ENCODE assay signal across 17 mouse cellular contexts in the genomic region with DNA sequence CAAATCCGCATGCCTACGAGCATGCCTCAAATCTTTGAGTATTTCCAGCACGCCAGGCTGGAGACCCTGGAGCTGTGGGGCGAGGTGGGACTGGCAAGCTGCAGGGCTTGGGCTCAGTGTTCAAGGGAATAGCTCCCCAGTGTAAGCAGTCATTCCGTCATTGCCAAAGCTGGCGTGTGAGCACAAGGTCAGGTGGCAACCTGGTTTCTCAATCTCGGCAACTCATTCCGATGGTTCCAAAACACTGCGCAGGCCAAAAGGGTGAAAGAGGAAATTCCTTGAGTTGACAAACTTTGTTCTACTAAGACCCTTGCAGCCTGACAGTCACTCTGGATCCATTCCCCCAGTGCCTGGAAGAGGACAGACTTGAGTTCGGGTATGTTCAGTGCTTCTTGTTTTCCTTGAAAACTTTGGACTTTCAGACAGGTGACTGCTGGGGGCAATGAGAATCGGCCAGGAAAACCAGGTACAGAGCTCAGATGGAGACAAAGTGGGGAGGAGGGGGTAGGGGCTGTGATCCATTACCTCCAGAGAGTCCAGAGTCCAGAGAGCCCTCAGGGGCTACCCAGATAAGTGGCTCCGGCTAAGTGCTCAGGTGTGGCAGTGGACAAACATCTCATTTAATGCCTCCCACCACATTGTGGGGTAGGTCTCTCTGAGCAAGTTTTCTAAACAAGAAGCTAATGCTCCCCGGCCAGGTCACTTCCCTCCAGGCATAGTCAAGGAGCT. TPM values are rescaled to one million over a fixed set of nuclear protein-coding genes. Genes with fewer than 3 reads are reported as not detected.
DNase-seq lines count a peak whose midpoint lies in the region; ATAC-seq and TF ChIP-seq lines count a peak whose summit lies in the region.
"Had no signal": no experiment of that assay in that cellular context is flagged by ENCODE, and none has a peak within 500 bp of the region (broad histone marks: within the 10 kb centered on the region; RNA-seq: fewer than 3 reads in every experiment).

No protein-coding gene starts in this region.

- H3K4me1 ChIP-seq in kidney, embryonic 16.5 days (ENCODE audit: insufficient read depth, low read length), result no peaks in the 10 kb centered on the region
- no peaks in the 10 kb centered on the region for H3K4me1 ChIP-seq in kidney, postnatal 0 days (replicated peaks; ENCODE audit: insufficient read depth, low read length)
- H3K4me1 ChIP-seq in stomach, embryonic 14.5 days (ENCODE audit: control insufficient read depth, insufficient read depth, low read length), result 0 out of 2 replicates have a peak, but pooled peaks cover 3% of the 10 kb centered on the region
- H3K4me1 ChIP-seq: embryonic facial prominence, embryonic 13.5 days; limb, embryonic 13.5 days had no signal

- WGBS in kidney, embryonic 16.5 days, result 85% methylated on average over 13 of the region's 13 CpGs
- 85% methylated on average over 13 of the region's 13 CpGs for WGBS in kidney, postnatal 0 days
- 76% methylated on average over 13 of the region's 13 CpGs for WGBS in stomach, embryonic 14.5 days

- no peaks in the 10 kb centered on the region for H3K9me3 ChIP-seq in kidney, embryonic 16.5 days (ENCODE audit: low read length)
- H3K9me3 ChIP-seq in kidney, postnatal 0 days (replicated peaks; ENCODE audit: low read length), result no peaks in the 10 kb centered on the region
- H3K9me3 ChIP-seq in stomach, embryonic 14.5 days (ENCODE audit: control insufficient read depth, low read depth, low read length), result no peaks in the 10 kb centered on the region
- H3K9me3 ChIP-seq: embryonic facial prominence, embryonic 13.5 days; heart, embryonic 15.5 days; limb, embryonic 13.5 days had no signal

- H3K9ac ChIP-seq in kidney, embryonic 16.5 days (replicated peaks; ENCODE audit: low read length), result no peak overlapping the region
- H3K9ac ChIP-seq in kidney, postnatal 0 days (ENCODE audit: low read depth, low read length), result no peak overlapping the region
- no peak overlapping the region for H3K9ac ChIP-seq in stomach, embryonic 14.5 days (replicated peaks; ENCODE audit: low read depth, low read length)
- H3K9ac ChIP-seq: embryonic facial prominence, embryonic 13.5 days; heart, embryonic 15.5 days; limb, embryonic 13.5 days had no signal

- H3K27ac ChIP-seq in kidney, embryonic 16.5 days (ENCODE audit: low read length), result no peak overlapping the region
- H3K27ac ChIP-seq in kidney, postnatal 0 days, result no peak overlapping the region
- H3K27ac ChIP-seq in stomach, embryonic 14.5 days (ENCODE audit: low read length), result no peak overlapping the region; the same call in 1 of the 2 replicates
- H3K27ac ChIP-seq: embryonic facial prominence, embryonic 13.5 days; heart, embryonic 15.5 days; limb, embryonic 13.5 days had no signal

- H3K36me3 ChIP-seq in kidney, embryonic 16.5 days (ENCODE audit: insufficient read depth, low read length), result no peaks in the 10 kb centered on the region
- no peaks in the 10 kb centered on the region for H3K36me3 ChIP-seq in kidney, postnatal 0 days (ENCODE audit: insufficient read depth, low read length)
- no peaks in the 10 kb centered on the region for H3K36me3 ChIP-seq in stomach, embryonic 14.5 days (ENCODE audit: control insufficient read depth, insufficient read depth, low read length)
- H3K36me3 ChIP-seq: embryonic facial prominence, embryonic 13.5 days; heart, embryonic 15.5 days; limb, embryonic 13.5 days had no signal

- H3K4me3 ChIP-seq in kidney, embryonic 16.5 days (ENCODE audit: low read length), result no peak overlapping the region
- no peak overlapping the region for H3K4me3 ChIP-seq in kidney, postnatal 0 days (replicated peaks; ENCODE audit: low read depth, low read length)
- no peak overlapping the region for H3K4me3 ChIP-seq in stomach, embryonic 14.5 days (ENCODE audit: low read depth, low read length)
- H3K4me3 ChIP-seq: embryonic facial prominence, embryonic 13.5 days; heart, embryonic 15.5 days; limb, embryonic 13.5 days had no signal

- ATAC-seq in kidney, embryonic 16.5 days (ENCODE audit: low FRiP score, low TSS enrichment), result no peak
- ATAC-seq in kidney, postnatal 0 days (replicated peaks; ENCODE audit: low FRiP score, low read depth), result peak; percentile 27; the same call in 1 of the 2 replicates
- peak; percentile 69 for ATAC-seq in stomach, embryonic 14.5 days (ENCODE audit: insufficient number of reproducible peaks, insufficient read depth, low FRiP score, low read depth)
- ATAC-seq: forebrain, embryonic 14.5 days; hindbrain, embryonic 16.5 days; midbrain, embryonic 16.5 days; Patski had no signal

- peak; percentile 29 for DNase-seq in kidney, adult 18-20 months
- peak; percentile 68 to 81 for DNase-seq in adrenal gland, postnatal 36 days
- no peak for DNase-seq in kidney, postnatal 0 days (ENCODE audit: low spot score)
- DNase-seq in natural killer cell, adult 2 months (ENCODE audit: low spot score in 2 of 2), result no peak
- no peak for DNase-seq in thymus, postnatal 10 days (ENCODE audit: low spot score in 2 of 2)
- DNase-seq: cerebellum, postnatal 10 days; right cerebral cortex, postnatal 4 days; thymus, postnatal 14 days had no signal

- no peak for TF ChIP-seq CTCF in kidney, postnatal 0 days (IDR thresholded peaks at IDR 0.05; ENCODE audit: low read depth)

- no peaks in the 10 kb centered on the region; the same call in 1 of the 2 replicates for H3K27me3 ChIP-seq in kidney, embryonic 16.5 days (ENCODE audit: insufficient read depth, low read length)
- no peaks in the 10 kb centered on the region for H3K27me3 ChIP-seq in kidney, postnatal 0 days (ENCODE audit: insufficient read depth, low read length)
- no peaks in the 10 kb centered on the region for H3K27me3 ChIP-seq in stomach, embryonic 14.5 days (ENCODE audit: control insufficient read depth, insufficient read depth, low read length)

- no peak overlapping the region for H3K4me2 ChIP-seq in kidney, embryonic 16.5 days (replicated peaks; ENCODE audit: low read depth, low read length)
- no peak overlapping the region for H3K4me2 ChIP-seq in kidney, postnatal 0 days (ENCODE audit: low read length)
- no peak overlapping the region for H3K4me2 ChIP-seq in stomach, embryonic 14.5 days (replicated peaks; ENCODE audit: low read depth, low read length)
- H3K4me2 ChIP-seq: embryonic facial prominence, embryonic 13.5 days; heart, embryonic 15.5 days; limb, embryonic 13.5 days had no signal

RNA-seq across cellular contexts. Expression of gene A930018P22Rik, which starts 6.4 kb away (rescaled TPM):
- polyA plus RNA-seq in kidney, embryonic 16.5 days (2015; fragmentation: Nextera tagmentation; extraction: Ambion mirVana), result not detected in 2 replicates
- 1 to 10 TPM; 1.1 to 2.1 TPM for total RNA-seq in adrenal gland, postnatal 36 days (2021)
- 0.17 and 0.29 TPM in 2 replicates for polyA plus RNA-seq in kidney, postnatal 0 days (2015; fragmentation: Nextera tagmentation; extraction: Ambion mirVana)
- not detected in 2 replicates for polyA plus RNA-seq in stomach, embryonic 14.5 days (2014; fragmentation: Nextera tagmentation; extraction: Ambion mirVana)
- polyA plus RNA-seq: embryonic facial prominence, embryonic 13.5 days; forebrain, embryonic 14.5 days; hindbrain, embryonic 16.5 days; limb, embryonic 13.5 days; midbrain, embryonic 16.5 days; Patski had no signal

RNA-seq across cellular contexts. Expression of gene Cd59a, which starts 33.4 kb away (rescaled TPM):
- polyA plus RNA-seq in kidney, embryonic 16.5 days (2015; fragmentation: Nextera tagmentation; extraction: Ambion mirVana), result 45.4 and 48.4 TPM in 2 replicates
- 100 to 1,000 TPM in 1 of 2 experiments, 10 to 100 TPM in 1; 85.0 to 104 TPM for total RNA-seq in adrenal gland, postnatal 36 days (2021)
- 67.0 and 70.8 TPM in 2 replicates for polyA plus RNA-seq in kidney, postnatal 0 days (2015; fragmentation: Nextera tagmentation; extraction: Ambion mirVana)
- polyA plus RNA-seq in stomach, embryonic 14.5 days (2014; fragmentation: Nextera tagmentation; extraction: Ambion mirVana), result 32.6 and 34.0 TPM in 2 replicates

RNA-seq across cellular contexts. Expression of gene Cd59b, which starts 59.3 kb away (rescaled TPM):
- polyA plus RNA-seq in kidney, embryonic 16.5 days (2015; fragmentation: Nextera tagmentation; extraction: Ambion mirVana), result 6.3 and 7.2 TPM in 2 replicates
- total RNA-seq in adrenal gland, postnatal 36 days (2021), result 1 to 10 TPM; 6.8 to 7.8 TPM
- 10.7 and 11.6 TPM in 2 replicates for polyA plus RNA-seq in kidney, postnatal 0 days (2015; fragmentation: Nextera tagmentation; extraction: Ambion mirVana)
- polyA plus RNA-seq in stomach, embryonic 14.5 days (2014; fragmentation: Nextera tagmentation; extraction: Ambion mirVana), result 5.8 and 6.7 TPM in 2 replicates

Comparison
In these comparisons a context has a peak if more than half of its experiments do, and no peak if none do; other contexts are left out.
1. DNase-seq: peak in kidney, adult 18-20 months (single experiment) and adrenal gland, postnatal 36 days (2 of 2); none in kidney, postnatal 0 days (single experiment), natural killer cell, adult 2 months (0 of 2) and thymus, postnatal 10 days (0 of 2).